Mouse (Mus musculus) lung, postnatal 0 days (tissue): ENCODE measurements at regions not wholly inside any gene's neighbourhood (a gene's known extent, or its start where the extent isn't known, plus 50 kb on each side); places are given as distances from the start of the nearest gene placed in this dataset.

Experiments used
- CTCF ChIP-seq: IDR thresholded peaks from 2 replicates; pipeline ENCODE4 v1.5.1; 2016; ENCODE audit warnings: antibody characterized with exemption, mild to moderate bottlenecking
- EP300 ChIP-seq: IDR thresholded peaks from 2 replicates; pipeline ENCODE4 v1.6.1; 2016; ENCODE audit warnings: antibody characterized with exemption, mild to moderate bottlenecking, control low read depth

DNA sequence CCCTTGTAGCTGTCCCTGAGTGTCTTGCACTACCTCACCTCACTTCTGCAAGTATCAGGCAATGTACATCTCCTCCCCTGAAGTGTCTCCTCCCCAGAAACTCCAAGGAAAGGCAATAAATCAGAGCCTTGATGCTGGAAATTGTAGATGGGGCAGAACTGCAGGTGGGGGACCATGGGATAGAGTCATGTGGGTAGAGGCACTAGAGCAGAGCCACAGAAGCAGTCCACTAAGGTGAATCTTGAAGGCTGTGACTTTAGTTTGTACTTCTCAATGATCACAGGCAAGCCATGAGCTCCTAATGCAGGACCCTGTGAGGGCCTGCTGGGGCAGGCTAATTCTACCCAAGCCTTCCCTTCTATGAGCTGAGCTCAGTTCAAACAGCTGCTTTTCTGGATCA is 80.4 kb downstream of the Sox11 start:
- TF ChIP-seq EP300 (no peak), CTCF (no peak)
